Mouse (Mus musculus) embryonic facial prominence, embryonic 15.5 days (tissue): Measurements from ENCODE around the gene Tbx10. TPM values are rescaled to one million over a fixed set of nuclear protein-coding genes. Genes with fewer than 3 reads are reported as not detected.
A peak's percentile ranks its signal among the peaks of the same experiment; 100 is the strongest.

Source experiments
- ATAC-seq: fragments of 200-750 bp; cut with Nextera tagmentation; 2 replicates; pipeline ENCODE4 v1.8.0; 2017; ENCODE audit warnings: low read depth, moderate TSS enrichment; ENCODE audit not compliant: insufficient number of reproducible peaks, low FRiP score, low TSS enrichment
- H3K27ac ChIP-seq: fragments of 300-500 bp; sonication (generic); replicated peaks from 2 replicates; pipeline ENCODE4 v1.5.1; 2015; ENCODE audit warnings: mild to moderate bottlenecking, inconsistent platforms
- H3K27me3 ChIP-seq: fragments of 300-500 bp; sonication (generic); 2 replicates; pipeline ENCODE4 v1.6.1; 2015; ENCODE audit warnings: inconsistent platforms
- H3K36me3 ChIP-seq: fragments of 300-500 bp; sonication (generic); 2 replicates; pipeline ENCODE4 v1.6.1; 2015; ENCODE audit warnings: mild to moderate bottlenecking, inconsistent platforms
- H3K4me1 ChIP-seq: fragments of 300-500 bp; sonication (generic); 2 replicates; pipeline ENCODE4 v1.6.1; 2015; ENCODE audit warnings: inconsistent platforms
- H3K4me2 ChIP-seq: fragments of 300-500 bp; sonication (generic); replicated peaks from 2 replicates; pipeline ENCODE4 v1.6.1; 2015; ENCODE audit warnings: mild to moderate bottlenecking, inconsistent platforms
- H3K4me3 ChIP-seq: fragments of 300-500 bp; sonication (generic); replicated peaks from 2 replicates; pipeline ENCODE4 v1.5.1; 2015; ENCODE audit warnings: mild to moderate bottlenecking, inconsistent platforms
- H3K9ac ChIP-seq: fragments of 300-500 bp; sonication (generic); 2 replicates; pipeline ENCODE4 v1.6.1; 2015; ENCODE audit warnings: inconsistent platforms
- H3K9me3 ChIP-seq: fragments of 300-500 bp; sonication (generic); replicated peaks from 2 replicates; pipeline ENCODE4 v1.6.1; 2016; ENCODE audit warnings: inconsistent platforms
- WGBS: fragments of 180-500 bp; shearing (Covaris S2); methylation state at CpG from one replicate; pipeline ENCODE4 v1.1.7; 2015; 5-methylcytosine and 5-hydroxymethylcytosine counted together
- polyA plus RNA-seq: library from polyadenylated mRNA; unstranded; fragments of >200 nt; fragmentation: Nextera tagmentation; extraction: Ambion mirVana; gene quantifications from 2 replicates; pipeline ENCODE4 v1.2.1, GENCODE M21; 2015

Tbx10 gene
- polyA plus RNA-seq, 1 experiment from 2014 or later, result not detected

DNA sequence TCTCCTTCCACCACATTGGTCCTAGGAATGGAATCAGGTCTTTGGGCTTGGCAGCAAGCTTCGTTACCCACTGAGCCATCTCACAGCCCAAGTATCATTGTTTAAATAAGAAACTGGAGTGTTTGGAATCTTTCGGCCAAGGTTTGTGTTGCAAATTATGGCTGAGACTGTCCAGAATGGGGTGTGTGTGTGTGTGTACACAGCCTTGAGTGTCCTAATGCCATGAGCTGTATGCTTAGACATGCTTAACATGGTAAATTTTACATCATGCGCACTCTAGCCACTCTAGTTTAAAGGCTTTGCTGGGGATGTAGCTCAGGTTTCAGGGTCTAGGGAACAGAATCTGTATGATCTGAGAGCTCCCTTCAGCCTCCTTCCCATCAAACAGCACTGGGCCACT is 3.0 kb downstream of the Tbx10 start:
- 71% methylated on average over 3 of the region's 3 CpGs for WGBS
- H3K9me3 ChIP-seq, result no peaks in the 10 kb centered on the region

DNA sequence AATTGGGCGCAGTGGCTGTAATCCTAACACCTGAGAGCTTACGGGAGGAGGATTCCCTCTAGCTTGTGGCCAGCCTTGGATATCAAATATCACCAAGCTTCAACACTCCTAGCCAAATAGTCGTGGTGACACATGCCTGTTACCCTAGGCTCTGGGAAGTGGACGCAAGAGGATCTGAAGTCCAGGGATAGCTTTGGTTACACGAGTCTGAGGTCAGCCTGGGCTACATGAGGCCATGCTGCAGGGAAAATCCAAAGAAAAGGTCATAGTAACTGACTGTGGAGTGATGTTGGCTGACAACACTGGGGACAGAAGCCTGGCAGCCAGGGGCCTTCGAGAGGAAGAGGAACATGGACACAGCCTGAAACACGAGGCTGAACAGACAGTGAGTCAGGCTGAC is 3.6 kb downstream of the Tbx10 start:
- H3K27ac ChIP-seq, result no peak overlapping the region
- ATAC-seq, result no peak
- H3K9ac ChIP-seq, result no peak overlapping the region
- no peaks in the 10 kb centered on the region for H3K9me3 ChIP-seq
- H3K4me3 ChIP-seq, result no peak overlapping the region
- H3K4me2 ChIP-seq, result no peak overlapping the region
- 52% methylated on average over 7 of the region's 7 CpGs for WGBS
- H3K4me1 ChIP-seq, result peaks cover 15% of the 10 kb centered on the region
- H3K36me3 ChIP-seq, result no peaks in the 10 kb centered on the region
- H3K27me3 ChIP-seq, result no peaks in the 10 kb centered on the region

More for the DNA sequence above, 3.0 kb downstream of the Tbx10 start:
- H3K9ac ChIP-seq, result no peak overlapping the region
- peaks cover 12% of the 10 kb centered on the region for H3K4me1 ChIP-seq
- H3K36me3 ChIP-seq, result no peaks in the 10 kb centered on the region
- no peak overlapping the region for H3K4me2 ChIP-seq
- no peaks in the 10 kb centered on the region for H3K27me3 ChIP-seq
- H3K27ac ChIP-seq, result no peak overlapping the region
- no peak overlapping the region for H3K4me3 ChIP-seq
- no peak for ATAC-seq

DNA sequence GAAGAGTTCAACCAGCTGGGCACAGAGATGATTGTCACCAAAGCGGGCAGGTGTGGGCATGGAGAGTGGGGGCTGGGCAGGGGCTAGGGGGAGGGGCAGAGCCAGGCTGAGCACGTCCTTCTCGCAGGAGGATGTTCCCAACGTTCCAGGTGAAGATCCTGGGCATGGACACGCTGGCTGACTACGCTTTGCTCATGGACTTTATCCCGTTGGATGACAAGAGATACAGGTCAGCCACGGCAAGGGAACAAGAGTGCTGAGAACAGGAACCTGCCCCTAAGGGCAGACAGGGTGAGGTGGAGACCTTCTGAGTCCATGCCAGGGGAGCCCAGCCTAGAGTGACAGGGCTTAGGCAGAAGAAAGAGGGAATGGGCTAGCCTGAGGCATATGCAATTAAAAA is 4.2 kb downstream of the Tbx10 start:
- ATAC-seq, result no peak
- H3K4me1 ChIP-seq, result peaks cover 22% of the 10 kb centered on the region
- H3K36me3 ChIP-seq, result no peaks in the 10 kb centered on the region
- no peaks in the 10 kb centered on the region for H3K9me3 ChIP-seq
- no peak overlapping the region for H3K4me3 ChIP-seq
- H3K4me2 ChIP-seq, result no peak overlapping the region
- no peak overlapping the region for H3K9ac ChIP-seq
- no peaks in the 10 kb centered on the region for H3K27me3 ChIP-seq
- WGBS, result 75% methylated on average over 8 of the region's 8 CpGs
- H3K27ac ChIP-seq, result no peak overlapping the region

DNA sequence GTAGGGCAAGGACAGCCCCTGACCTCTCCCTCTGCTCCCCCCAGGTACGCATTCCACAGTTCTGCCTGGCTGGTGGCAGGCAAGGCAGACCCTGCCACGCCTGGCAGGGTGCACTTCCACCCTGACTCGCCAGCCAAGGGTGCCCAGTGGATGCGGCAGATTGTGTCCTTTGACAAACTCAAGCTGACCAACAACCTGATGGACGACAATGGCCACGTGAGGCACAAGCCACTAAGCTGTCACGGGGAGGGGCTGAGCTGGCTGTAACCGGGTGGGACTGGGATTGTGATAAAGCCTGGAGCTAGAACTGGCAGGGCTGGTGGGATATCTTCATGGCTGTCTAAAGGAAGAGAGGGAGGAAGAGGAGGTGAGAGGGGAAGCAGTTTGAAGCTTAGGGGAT is 4.7 kb downstream of the Tbx10 start:
- WGBS, result 65% methylated on average over 8 of the region's 8 CpGs
- H3K9me3 ChIP-seq, result no peaks in the 10 kb centered on the region
- no peaks in the 10 kb centered on the region for H3K36me3 ChIP-seq
- ATAC-seq, result no peak
- H3K4me3 ChIP-seq, result no peak overlapping the region
- no peak overlapping the region for H3K27ac ChIP-seq
- H3K9ac ChIP-seq, result no peak overlapping the region
- H3K4me1 ChIP-seq, result peaks cover 23% of the 10 kb centered on the region
- H3K27me3 ChIP-seq, result no peaks in the 10 kb centered on the region
- H3K4me2 ChIP-seq, result no peak overlapping the region

DNA sequence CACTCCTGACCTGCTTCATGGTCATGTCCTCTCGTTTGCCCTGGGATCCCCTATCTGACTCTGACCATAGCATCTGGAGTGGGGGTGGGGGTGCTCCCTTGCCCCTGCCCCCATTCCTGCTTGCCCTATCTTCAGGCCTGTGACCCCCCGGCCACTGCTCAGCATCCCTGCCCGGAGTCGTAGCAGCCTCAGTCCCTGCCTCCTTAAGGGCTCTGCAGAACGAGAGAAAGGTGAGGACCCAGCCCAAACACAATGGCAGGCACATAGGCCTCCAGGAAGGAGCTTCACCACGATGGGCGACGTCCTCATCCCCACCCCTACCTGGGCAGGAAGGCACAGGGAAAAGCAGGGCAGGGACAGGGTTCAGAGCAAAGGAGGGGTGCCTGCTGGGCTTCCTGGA is 5.8 kb downstream of the Tbx10 start:
- ATAC-seq, result no peak

DNA sequence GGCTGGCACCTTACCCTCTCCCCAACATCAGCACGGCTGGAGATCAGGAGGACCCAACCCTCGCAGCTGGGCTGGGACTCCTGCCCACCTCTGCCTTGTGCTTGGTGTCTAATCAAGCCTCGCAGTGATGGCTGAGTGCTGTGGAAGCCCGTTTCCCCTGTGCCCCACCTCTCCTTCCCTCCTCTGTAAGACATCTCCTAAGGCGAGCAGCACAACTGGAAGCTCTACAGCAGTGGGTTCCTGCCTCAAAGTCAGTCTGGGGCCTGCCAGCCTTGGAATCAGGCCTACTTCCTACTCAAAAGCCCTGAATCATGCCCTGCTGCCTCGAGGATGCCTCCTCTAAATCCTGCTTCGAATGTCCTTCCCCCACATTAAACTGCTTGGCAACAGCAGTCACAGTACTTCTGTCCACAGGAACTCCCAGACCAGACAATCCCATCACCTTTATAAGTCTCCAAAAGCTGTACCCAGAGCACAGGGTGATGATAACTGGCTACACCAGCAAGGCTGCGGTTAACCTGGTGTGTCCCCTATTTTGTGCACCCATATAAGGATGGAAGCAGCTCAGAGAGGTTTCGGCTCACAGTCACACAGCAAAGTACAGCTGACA is 6.7 kb downstream of the Tbx10 start:
- Histone ChIP-seq H3K4me1 (peaks cover 23% of the 10 kb centered on the region), H3K9me3 (no peaks in the 10 kb centered on the region), H3K36me3 (no peaks in the 10 kb centered on the region), H3K9ac (no peak overlapping the region), H3K27ac (no peak overlapping the region), H3K27me3 (no peaks in the 10 kb centered on the region), H3K4me3 (peak overlapping the region; percentile 66), H3K4me2 (peak overlapping the region; percentile 81)
- ATAC-seq, result no peak
- WGBS, result 81% methylated on average over 9 of the region's 9 CpGs

More for the DNA sequence above, 5.8 kb downstream of the Tbx10 start:
- no peak overlapping the region for H3K4me2 ChIP-seq
- no peaks in the 10 kb centered on the region for H3K27me3 ChIP-seq
- 75% methylated on average over 8 of the region's 8 CpGs for WGBS
- H3K27ac ChIP-seq, result no peak overlapping the region
- H3K4me3 ChIP-seq, result no peak overlapping the region
- no peaks in the 10 kb centered on the region for H3K36me3 ChIP-seq
- H3K9ac ChIP-seq, result no peak overlapping the region
- peaks cover 23% of the 10 kb centered on the region for H3K4me1 ChIP-seq
- H3K9me3 ChIP-seq, result no peaks in the 10 kb centered on the region

DNA sequence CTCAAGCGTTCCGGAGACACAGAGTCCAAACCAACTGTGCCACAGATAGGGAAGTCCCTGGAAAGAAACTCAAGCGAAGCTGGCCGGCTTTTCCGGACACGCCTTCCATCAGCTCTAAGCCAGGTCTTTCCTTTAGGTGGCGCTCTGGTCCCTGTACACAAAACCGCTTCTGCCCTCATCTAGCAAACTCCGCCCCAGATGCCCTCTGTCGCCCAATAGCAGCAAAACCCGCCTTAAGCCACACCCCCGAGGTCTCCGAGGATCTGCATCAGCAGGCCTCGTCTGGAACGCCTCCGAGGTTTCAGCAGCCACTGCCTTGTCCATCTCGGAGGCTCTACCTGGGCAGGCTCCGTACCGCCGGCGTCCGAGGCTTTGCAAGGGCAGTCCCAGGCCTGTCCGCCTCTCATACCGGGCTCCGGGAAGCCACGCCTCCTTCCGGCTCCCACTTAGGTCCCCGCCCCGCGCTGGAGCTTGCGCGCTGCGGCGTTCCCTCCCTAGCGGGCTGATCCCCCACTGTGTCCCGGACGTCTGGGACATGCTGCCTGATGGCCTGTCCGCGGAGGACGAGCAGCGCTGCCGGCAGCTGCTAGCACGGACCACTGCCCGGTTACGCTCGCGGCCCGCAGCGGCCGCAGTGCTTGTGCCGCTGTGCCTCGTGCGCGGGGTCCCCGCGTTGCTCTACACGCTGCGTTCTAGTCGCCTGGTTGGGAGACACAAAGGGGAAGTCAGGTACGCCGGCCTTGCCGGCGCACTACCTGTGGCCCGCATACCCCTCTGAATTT is 7.8 kb downstream of the Tbx10 start, which contains the start of the genes Nudt8 and Gm49405:
TSS of gene Nudt8 (plus strand) at position 462 of the 782 bp plus-strand sequence.
TSS of gene Gm49405 (plus strand) at position 508 of the 782 bp plus-strand sequence.
- peaks cover 23% of the 10 kb centered on the region for H3K4me1 ChIP-seq
- H3K9me3 ChIP-seq, result no peaks in the 10 kb centered on the region
- peak within 1 kb of the TSS; percentile 81 for H3K4me2 ChIP-seq
- H3K36me3 ChIP-seq, result 0 out of 2 replicates have a peak, but pooled peaks cover 5% of the 10 kb centered on the region
- H3K9ac ChIP-seq, result peak within 1 kb of the TSS; percentile 74
- H3K4me3 ChIP-seq, result peak within 1 kb of the TSS; percentile 66
- under 1% methylated on average over 64 of the region's 64 CpGs for WGBS
- peak; percentile 90 for ATAC-seq
- H3K27me3 ChIP-seq, result no peaks in the 10 kb centered on the region
- H3K27ac ChIP-seq, result peak within 1 kb of the TSS; percentile 96

DNA sequence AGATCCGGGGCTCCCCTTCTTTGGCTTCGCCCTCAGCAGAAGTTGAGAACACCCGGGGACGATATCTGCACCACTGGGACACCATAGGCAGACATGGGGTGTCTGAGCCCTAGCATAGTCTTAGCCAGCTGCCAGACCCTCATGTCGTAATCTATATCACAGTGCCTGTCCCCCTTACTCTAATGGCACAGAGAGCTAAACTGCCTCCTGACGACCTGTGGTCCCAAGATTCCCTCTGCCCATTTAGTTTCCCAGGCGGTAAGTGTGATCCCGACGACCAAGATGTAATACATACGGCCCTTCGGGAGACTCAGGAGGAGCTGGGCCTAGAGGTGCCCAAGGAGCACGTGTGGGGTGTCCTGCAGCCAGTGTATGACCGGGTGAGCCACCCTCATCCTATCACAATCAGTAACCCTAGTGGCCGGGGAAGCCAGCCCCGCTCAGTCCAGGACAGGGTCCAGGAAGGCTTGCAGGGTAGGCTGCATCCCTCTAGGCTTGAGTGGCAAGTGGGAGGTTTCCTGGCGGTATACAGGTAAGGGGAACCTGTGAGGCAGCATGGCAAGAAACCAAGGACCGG is 8.5 kb downstream of the Tbx10 start:
- Histone ChIP-seq H3K36me3 (peaks cover 11% of the 10 kb centered on the region), H3K4me3 (peak overlapping the region; percentile 66), H3K4me2 (peak overlapping the region; percentile 81), H3K9ac (peak overlapping the region; percentile 74), H3K9me3 (no peaks in the 10 kb centered on the region), H3K27me3 (no peaks in the 10 kb centered on the region), H3K4me1 (peaks cover 23% of the 10 kb centered on the region), H3K27ac (peak overlapping the region; percentile 96)
- WGBS, result 14% methylated on average over 17 of the region's 17 CpGs
- no peak for ATAC-seq

DNA sequence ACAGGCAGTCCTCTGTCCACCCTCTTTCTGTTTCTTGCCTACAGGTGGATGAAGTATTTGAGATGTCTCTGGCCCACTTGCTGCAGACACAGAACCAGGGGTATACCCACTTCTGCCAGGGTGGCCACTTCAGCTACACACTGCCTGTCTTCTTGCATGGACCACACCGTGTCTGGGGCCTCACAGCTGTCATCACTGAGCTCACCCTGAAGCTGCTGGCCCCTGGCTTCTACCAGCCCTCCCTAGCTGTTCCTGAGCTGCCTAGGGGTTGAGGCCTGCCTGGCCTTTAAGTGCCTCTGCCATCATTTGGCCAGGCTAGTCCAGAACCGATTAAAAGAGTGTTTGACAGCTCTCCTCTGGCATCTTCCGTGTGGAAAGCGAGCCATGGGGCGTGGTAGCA is 9.2 kb downstream of the Tbx10 start:
- Histone ChIP-seq H3K4me2 (no peak overlapping the region), H3K36me3 (peaks cover 18% of the 10 kb centered on the region), H3K4me1 (peaks cover 23% of the 10 kb centered on the region), H3K9me3 (no peaks in the 10 kb centered on the region), H3K9ac (no peak overlapping the region), H3K27me3 (no peaks in the 10 kb centered on the region), H3K4me3 (no peak overlapping the region), H3K27ac (no peak overlapping the region)
- WGBS, result 82% methylated on average over 5 of the region's 5 CpGs
- ATAC-seq, result no peak

DNA sequence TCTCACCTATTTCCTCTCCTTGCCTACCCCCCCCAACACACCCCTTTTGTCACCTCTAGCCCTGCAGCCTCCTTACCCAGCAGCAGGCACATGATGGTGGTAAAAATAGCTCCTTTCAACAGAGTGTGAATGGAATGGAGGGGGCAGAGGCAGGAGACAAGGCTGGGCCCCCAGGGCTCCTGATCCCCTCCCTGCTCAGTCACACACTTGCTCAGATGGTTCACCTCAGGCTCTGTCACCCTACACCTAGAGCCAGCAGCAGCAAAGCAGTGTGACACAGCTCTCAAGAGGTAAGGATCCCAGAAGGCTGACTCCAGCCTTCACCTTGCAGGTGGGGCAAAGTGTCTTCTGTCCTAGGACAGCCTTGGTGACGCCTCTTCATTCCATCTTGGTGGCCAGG is 10.6 kb downstream of the Tbx10 start, which contains the start of gene Doc2g:
TSS of gene Doc2g (plus strand) at position 202 of the 400 bp plus-strand sequence.
- Histone ChIP-seq H3K4me2 (no peak within 1 kb of the TSS), H3K4me1 (peaks cover 23% of the 10 kb centered on the region), H3K27me3 (no peaks in the 10 kb centered on the region), H3K27ac (no peak within 1 kb of the TSS), H3K9ac (no peak within 1 kb of the TSS), H3K9me3 (no peaks in the 10 kb centered on the region), H3K4me3 (no peak within 1 kb of the TSS), H3K36me3 (peaks cover 31% of the 10 kb centered on the region)
- WGBS, result 76% methylated on average over 1 of the region's 1 CpGs
- ATAC-seq, result no peak

DNA sequence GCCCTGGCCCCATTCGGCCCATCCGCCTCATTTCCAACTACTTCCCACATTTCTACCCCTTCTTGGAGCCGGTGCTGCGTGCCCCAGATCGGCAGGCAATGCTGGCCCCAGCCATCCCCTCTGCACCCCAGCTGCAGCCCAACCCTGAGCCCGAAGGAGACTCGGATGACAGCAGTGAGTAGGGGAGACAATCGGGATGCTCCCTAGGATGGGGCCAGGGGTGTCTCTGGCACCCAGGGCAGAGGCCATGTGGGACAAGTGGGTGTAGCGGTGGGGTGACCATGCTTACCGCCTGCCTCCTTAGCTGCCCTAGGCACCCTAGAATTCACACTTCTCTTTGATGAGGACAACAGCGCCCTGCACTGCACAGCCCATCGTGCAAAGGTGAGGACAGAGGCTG is 11.1 kb downstream of the Tbx10 start:
- Histone ChIP-seq H3K4me1 (peaks cover 23% of the 10 kb centered on the region), H3K36me3 (peaks cover 37% of the 10 kb centered on the region), H3K4me3 (no peak overlapping the region), H3K27ac (no peak overlapping the region), H3K27me3 (no peaks in the 10 kb centered on the region), H3K4me2 (no peak overlapping the region), H3K9me3 (no peaks in the 10 kb centered on the region), H3K9ac (no peak overlapping the region)
- WGBS, result 79% methylated on average over 12 of the region's 12 CpGs
- no peak for ATAC-seq
